Mouse (Mus musculus): ENCODE measurements at regions not wholly inside any gene's neighbourhood (a gene's known extent, or its start where the extent isn't known, plus 50 kb on each side); places are given as distances from the start of the nearest gene placed in this dataset.
A peak's percentile ranks its signal among the peaks of the same experiment; 100 is the strongest.

DNA sequence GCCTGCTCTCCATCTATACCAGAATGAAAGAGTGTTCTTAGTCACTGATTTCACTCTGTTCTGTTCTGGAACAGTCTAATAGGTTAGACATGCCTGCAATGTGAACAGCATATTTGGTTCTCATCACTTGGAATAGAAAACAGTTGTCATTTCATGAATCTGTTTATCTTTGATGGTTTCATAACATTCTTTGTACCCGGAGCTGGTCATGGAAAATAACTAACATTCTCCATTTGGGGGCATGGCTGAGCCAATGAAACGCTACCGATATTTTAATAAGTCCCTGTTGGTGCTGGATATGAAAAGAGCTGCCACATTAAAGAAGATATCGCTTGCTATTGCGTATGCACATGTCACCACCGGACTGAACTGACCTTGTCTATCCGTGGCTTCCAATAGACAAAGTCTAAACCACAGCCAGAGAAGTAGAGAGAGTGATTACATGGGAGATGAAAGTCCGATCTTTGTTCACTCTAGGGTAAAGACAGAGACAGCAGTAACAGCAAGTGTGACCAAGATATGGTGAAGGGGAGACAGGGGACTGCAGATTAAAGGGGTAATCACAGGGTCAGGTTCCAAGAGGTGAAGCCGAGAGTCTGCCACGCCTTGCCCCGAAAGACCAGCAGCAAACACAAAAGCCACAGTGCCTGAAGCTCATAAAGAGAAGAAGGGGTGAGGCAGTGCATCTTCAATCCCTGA is 124.5 kb upstream of the Nebl start:
- H3K4me1 ChIP-seq (ENCODE audit: control insufficient read depth, insufficient read depth, low read length) = no peaks in the 10 kb centered on the region
- TF ChIP-seq EP300 (IDR thresholded peaks at IDR 0.05; ENCODE audit: insufficient read depth, low read depth, low read length) (no peak), POLR2A (IDR thresholded peaks at IDR 0.05; ENCODE audit: insufficient read depth, low read length) (no peak), CTCF (IDR thresholded peaks at IDR 0.05; ENCODE audit: low read depth, low read length) (no peak)
- no peak overlapping the region for H3K27ac ChIP-seq (ENCODE audit: insufficient read depth, low read length)
- no peak overlapping the region for H3K9ac ChIP-seq (ENCODE audit: low read depth, poor library complexity, severe bottlenecking)
- no peaks in the 10 kb centered on the region for H3K36me3 ChIP-seq (ENCODE audit: control insufficient read depth, insufficient read depth, low read length, poor library complexity, severe bottlenecking)
- no peak overlapping the region for H3K4me3 ChIP-seq (ENCODE audit: low read depth, low read length)
- H3K9me3 ChIP-seq (replicated peaks; ENCODE audit: control insufficient read depth, insufficient read depth, low read length, poor library complexity, severe bottlenecking) = no peaks in the 10 kb centered on the region
- H3K27me3 ChIP-seq (ENCODE audit: control insufficient read depth, insufficient read depth, low read length, poor library complexity, severe bottlenecking) = 0 out of 2 replicates have a peak, but pooled peaks cover 2% of the 10 kb centered on the region

GRCm38 (mm10) chr2:17854088-17854487 is 122.8 kb upstream of the Nebl start:
- Histone ChIP-seq H3K9me3 (replicated peaks; ENCODE audit: control insufficient read depth, insufficient read depth, low read length, poor library complexity, severe bottlenecking) (no peaks in the 10 kb centered on the region), H3K27ac (ENCODE audit: insufficient read depth, low read length) (no peak overlapping the region), H3K36me3 (ENCODE audit: control insufficient read depth, insufficient read depth, low read length, poor library complexity, severe bottlenecking) (no peaks in the 10 kb centered on the region), H3K27me3 (ENCODE audit: control insufficient read depth, insufficient read depth, low read length, poor library complexity, severe bottlenecking) (0 out of 2 replicates have a peak, but pooled peaks cover 2% of the 10 kb centered on the region), H3K4me3 (ENCODE audit: low read depth, low read length) (no peak overlapping the region), H3K4me1 (ENCODE audit: control insufficient read depth, insufficient read depth, low read length) (no peaks in the 10 kb centered on the region), H3K9ac (ENCODE audit: low read depth, poor library complexity, severe bottlenecking) (no peak overlapping the region)
- TF ChIP-seq POLR2A (IDR thresholded peaks at IDR 0.05; ENCODE audit: insufficient read depth, low read length) (no peak), CTCF (IDR thresholded peaks at IDR 0.05; ENCODE audit: low read depth, low read length) (no peak), EP300 (IDR thresholded peaks at IDR 0.05; ENCODE audit: insufficient read depth, low read depth, low read length) (no peak)

DNA sequence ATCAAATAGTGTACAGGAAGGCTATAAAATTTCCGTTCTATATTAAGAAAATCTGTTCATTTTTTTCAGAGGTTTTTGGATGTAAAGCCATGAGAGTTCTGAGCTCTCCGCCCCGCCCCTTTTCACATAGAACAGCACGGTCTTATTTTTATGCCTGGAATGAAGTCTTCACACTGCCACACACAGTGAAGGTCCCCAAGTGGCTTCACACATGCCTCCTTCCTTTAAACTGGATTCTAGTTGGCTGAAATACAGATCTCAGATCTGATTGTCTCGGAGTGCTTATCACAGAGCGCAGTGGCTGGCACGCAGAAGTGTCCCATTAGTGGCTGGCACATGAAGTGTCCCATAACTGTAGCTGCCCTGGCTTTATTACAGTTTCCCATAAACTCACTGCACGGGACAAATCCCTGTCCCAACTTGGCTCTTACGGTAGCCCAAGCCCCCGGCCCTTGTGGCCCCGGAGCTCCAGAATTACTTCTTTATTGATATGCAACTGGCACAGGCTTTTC is 122.3 kb upstream of the Nebl start:
- Histone ChIP-seq H3K27ac (ENCODE audit: insufficient read depth, low read length) (no peak overlapping the region), H3K4me1 (ENCODE audit: control insufficient read depth, insufficient read depth, low read length) (no peaks in the 10 kb centered on the region), H3K9ac (ENCODE audit: low read depth, poor library complexity, severe bottlenecking) (no peak overlapping the region), H3K36me3 (ENCODE audit: control insufficient read depth, insufficient read depth, low read length, poor library complexity, severe bottlenecking) (no peaks in the 10 kb centered on the region), H3K27me3 (ENCODE audit: control insufficient read depth, insufficient read depth, low read length, poor library complexity, severe bottlenecking) (0 out of 2 replicates have a peak, but pooled peaks cover 2% of the 10 kb centered on the region), H3K4me3 (ENCODE audit: low read depth, low read length) (no peak overlapping the region), H3K9me3 (replicated peaks; ENCODE audit: control insufficient read depth, insufficient read depth, low read length, poor library complexity, severe bottlenecking) (no peaks in the 10 kb centered on the region)
- TF ChIP-seq POLR2A (IDR thresholded peaks at IDR 0.05; ENCODE audit: insufficient read depth, low read length) = no peak
- TF ChIP-seq CTCF (IDR thresholded peaks at IDR 0.05; ENCODE audit: low read depth, low read length) = no peak
- TF ChIP-seq EP300 (IDR thresholded peaks at IDR 0.05; ENCODE audit: insufficient read depth, low read depth, low read length) = no peak

- H3K4me3 ChIP-seq (ENCODE audit: low read depth, low read length) = 0 out of 2 replicates have a peak overlapping the region, but pooled peaks have one; percentile 6
- H3K36me3 ChIP-seq (ENCODE audit: control insufficient read depth, insufficient read depth, low read length, poor library complexity, severe bottlenecking) = no peaks in the 10 kb centered on the region
- no peak overlapping the region for H3K9ac ChIP-seq (ENCODE audit: low read depth, poor library complexity, severe bottlenecking)
- TF ChIP-seq EP300 (IDR thresholded peaks at IDR 0.05; ENCODE audit: insufficient read depth, low read depth, low read length) (peak; percentile 56; the same call in 1 of the 2 replicates), POLR2A (IDR thresholded peaks at IDR 0.05; ENCODE audit: insufficient read depth, low read length) (no peak)
- H3K27ac ChIP-seq (ENCODE audit: insufficient read depth, low read length) = no peak overlapping the region
- no peaks in the 10 kb centered on the region for H3K4me1 ChIP-seq (ENCODE audit: control insufficient read depth, insufficient read depth, low read length)
- H3K9me3 ChIP-seq (replicated peaks; ENCODE audit: control insufficient read depth, insufficient read depth, low read length, poor library complexity, severe bottlenecking) = no peaks in the 10 kb centered on the region
- H3K27me3 ChIP-seq (ENCODE audit: control insufficient read depth, insufficient read depth, low read length, poor library complexity, severe bottlenecking) = 0 out of 2 replicates have a peak, but pooled peaks cover 2% of the 10 kb centered on the region
Measured at GRCm38 (mm10) chr2:17852740-17853499, 121.7 kb upstream of the Nebl start.

DNA sequence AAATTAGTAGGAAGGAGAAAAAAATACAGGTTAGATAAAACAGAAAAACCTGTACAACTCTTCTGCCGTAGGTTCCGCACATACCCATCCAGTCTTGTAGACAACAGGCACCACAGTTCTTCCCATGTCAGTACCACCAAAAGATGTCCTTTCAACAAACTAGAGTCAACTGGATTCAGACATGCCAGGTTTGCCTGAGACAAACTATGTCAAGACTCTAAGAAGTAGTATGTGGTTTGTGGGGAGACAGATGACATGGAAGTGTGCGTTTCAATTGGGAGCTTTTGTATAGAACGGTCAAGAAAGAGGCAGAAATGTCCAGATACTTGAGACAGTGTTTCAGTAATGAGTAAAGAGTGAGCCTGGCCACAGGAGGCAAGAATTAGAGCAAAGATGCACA is 119.5 kb upstream of the Nebl start:
- no peak overlapping the region for H3K9ac ChIP-seq (ENCODE audit: low read depth, poor library complexity, severe bottlenecking)
- no peaks in the 10 kb centered on the region for H3K36me3 ChIP-seq (ENCODE audit: control insufficient read depth, insufficient read depth, low read length, poor library complexity, severe bottlenecking)
- no peak overlapping the region for H3K27ac ChIP-seq (ENCODE audit: insufficient read depth, low read length)
- no peak for TF ChIP-seq EP300 (IDR thresholded peaks at IDR 0.05; ENCODE audit: insufficient read depth, low read depth, low read length)
- no peak for TF ChIP-seq POLR2A (IDR thresholded peaks at IDR 0.05; ENCODE audit: insufficient read depth, low read length)
- TF ChIP-seq CTCF (IDR thresholded peaks at IDR 0.05; ENCODE audit: low read depth, low read length) = no peak
- 0 out of 2 replicates have a peak, but pooled peaks cover under 1% of the 10 kb centered on the region for H3K27me3 ChIP-seq (ENCODE audit: control insufficient read depth, insufficient read depth, low read length, poor library complexity, severe bottlenecking)
- H3K4me1 ChIP-seq (ENCODE audit: control insufficient read depth, insufficient read depth, low read length) = no peaks in the 10 kb centered on the region
- no peaks in the 10 kb centered on the region for H3K9me3 ChIP-seq (replicated peaks; ENCODE audit: control insufficient read depth, insufficient read depth, low read length, poor library complexity, severe bottlenecking)
- H3K4me3 ChIP-seq (ENCODE audit: low read depth, low read length) = no peak overlapping the region

Measured in ES-Bruce4 (cell line).